Mouse (Mus musculus) megakaryocyte, embryonic 14.5 days (primary cell): ENCODE measurements around the gene Higd1c.

Source experiments
- FLI1 ChIP-seq: IDR thresholded peaks from 2 replicates; pipeline ENCODE4 v1.6.1; 2012; ENCODE audit warnings: low read length, inconsistent platforms, mixed read lengths
- GATA1 ChIP-seq: IDR thresholded peaks from 3 replicates; pipeline ENCODE4 v1.6.1; 2012; ENCODE audit warnings: mixed read lengths, low read length, inconsistent platforms, borderline replicate concordance

DNA sequence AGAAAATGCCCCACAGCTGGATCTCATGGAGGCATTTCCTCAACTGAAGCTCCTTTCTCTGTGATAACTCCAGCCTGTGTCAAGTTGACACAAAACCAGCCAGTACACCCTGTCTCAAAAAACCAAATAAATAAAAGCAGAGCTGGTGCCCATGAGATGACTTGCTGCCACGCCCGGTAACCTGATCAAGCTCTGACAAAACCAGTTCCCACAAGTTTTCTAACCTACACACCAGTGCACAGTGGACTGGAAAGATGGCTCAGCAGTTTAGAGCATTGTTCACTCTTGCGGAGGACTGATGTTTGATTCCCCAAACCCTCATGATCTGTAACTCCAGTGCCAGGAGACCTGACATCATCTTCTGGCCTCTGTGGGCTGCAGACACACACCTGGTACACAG lies 39.1 kb upstream of the Higd1c start:
- TF ChIP-seq GATA1 = no peak
- TF ChIP-seq FLI1 = no peak
